In genomic region chr1:171502388-171503249, GRCm38 (mm10) we compare ENCODE assay signal across 8 mouse cellular contexts. TPM values are rescaled to one million over a fixed set of nuclear protein-coding genes. Genes with fewer than 3 reads are reported as not detected.
DNase-seq lines count a peak whose midpoint lies in the region; ATAC-seq and TF ChIP-seq lines count a peak whose summit lies in the region.

No protein-coding gene starts in this region.

- peak overlapping the region; percentile 62; the same call in 1 of the 2 replicates for H3K9ac ChIP-seq in hindbrain, embryonic 11.5 days (ENCODE audit: low read depth, low read length)
- no peak overlapping the region for H3K9ac ChIP-seq in limb, embryonic 12.5 days (replicated peaks)
- H3K9ac ChIP-seq in midbrain, embryonic 12.5 days (replicated peaks): 0 out of 2 replicates have a peak overlapping the region, but pooled peaks have one; percentile 5

- DNase-seq in right cerebral cortex, postnatal 14 days: peak; percentile 43
- DNase-seq in right cerebral cortex, postnatal 25 days: no peak
- DNase-seq in c-Kit-positive CD71-positive TER-119-negative erythroid progenitor cells, embryonic 14.5 days (ENCODE audit: low read depth): peak; percentile 87
- peak; percentile 69 for DNase-seq in forebrain, embryonic 10.5 days (ENCODE audit: extremely low spot score, low spot score)
- peak; percentile 81 for DNase-seq in hindbrain, embryonic 11.5 days (ENCODE audit: low spot score)

- H3K27ac ChIP-seq in forebrain, embryonic 10.5 days: peak overlapping the region; percentile 93
- H3K27ac ChIP-seq in hindbrain, embryonic 11.5 days (ENCODE audit: low read depth, low read length): peak overlapping the region; percentile 88
- H3K27ac ChIP-seq in limb, embryonic 12.5 days: peak overlapping the region; percentile 96
- peak overlapping the region; percentile 97 for H3K27ac ChIP-seq in midbrain, embryonic 12.5 days (replicated peaks)
- H3K27ac ChIP-seq in testis, adult 2 months (ENCODE audit: control insufficient read depth, insufficient read depth, low read depth, low read length): peak overlapping the region; percentile 92

- H3K4me3 ChIP-seq in forebrain, embryonic 10.5 days: peak overlapping the region; percentile 69
- H3K4me3 ChIP-seq in hindbrain, embryonic 11.5 days (ENCODE audit: low read depth, low read length): 0 out of 2 replicates have a peak overlapping the region, but pooled peaks have one; percentile 48
- H3K4me3 ChIP-seq in limb, embryonic 12.5 days (replicated peaks): peak overlapping the region; percentile 57
- H3K4me3 ChIP-seq in midbrain, embryonic 12.5 days: peak overlapping the region; percentile 61
- no peak overlapping the region for H3K4me3 ChIP-seq in testis, adult 2 months (ENCODE audit: control insufficient read depth, low read depth, low read length)

- H3K36me3 ChIP-seq in forebrain, embryonic 10.5 days (replicated peaks): no peaks in the 10 kb centered on the region
- no peaks in the 10 kb centered on the region for H3K36me3 ChIP-seq in hindbrain, embryonic 11.5 days (ENCODE audit: control insufficient read depth, insufficient read depth, low read length)
- no peaks in the 10 kb centered on the region for H3K36me3 ChIP-seq in limb, embryonic 12.5 days
- no peaks in the 10 kb centered on the region for H3K36me3 ChIP-seq in midbrain, embryonic 12.5 days
- no peaks in the 10 kb centered on the region for H3K36me3 ChIP-seq in testis, adult 2 months (ENCODE audit: control insufficient read depth, insufficient read depth, low read length)

- H3K9me3 ChIP-seq in forebrain, embryonic 10.5 days: no peaks in the 10 kb centered on the region
- no peaks in the 10 kb centered on the region for H3K9me3 ChIP-seq in hindbrain, embryonic 11.5 days (ENCODE audit: control insufficient read depth, low read length)
- H3K9me3 ChIP-seq in limb, embryonic 12.5 days: no peaks in the 10 kb centered on the region
- H3K9me3 ChIP-seq in midbrain, embryonic 12.5 days: no peaks in the 10 kb centered on the region

- peak; percentile 90 for ATAC-seq in hindbrain, embryonic 11.5 days (ENCODE audit: low FRiP score)
- peak; percentile 88 for ATAC-seq in limb, embryonic 12.5 days (ENCODE audit: insufficient number of reproducible peaks, insufficient read depth, low FRiP score, low TSS enrichment, low read depth)
- ATAC-seq in midbrain, embryonic 12.5 days (ENCODE audit: low FRiP score, low read depth): peak; percentile 83

- 0 out of 2 replicates have a peak overlapping the region, but pooled peaks have one; percentile 26 for H3K4me2 ChIP-seq in hindbrain, embryonic 11.5 days (replicated peaks; ENCODE audit: low read depth, low read length)
- H3K4me2 ChIP-seq in limb, embryonic 12.5 days: peak overlapping the region; percentile 63
- H3K4me2 ChIP-seq in midbrain, embryonic 12.5 days (replicated peaks): peak overlapping the region; percentile 61

- H3K27me3 ChIP-seq in forebrain, embryonic 10.5 days (ENCODE audit: poor library complexity, severe bottlenecking): no peaks in the 10 kb centered on the region
- no peaks in the 10 kb centered on the region for H3K27me3 ChIP-seq in hindbrain, embryonic 11.5 days (ENCODE audit: control insufficient read depth, insufficient read depth, low read length)
- H3K27me3 ChIP-seq in limb, embryonic 12.5 days: no peaks in the 10 kb centered on the region
- H3K27me3 ChIP-seq in midbrain, embryonic 12.5 days: no peaks in the 10 kb centered on the region
- H3K27me3 ChIP-seq in testis, adult 2 months (ENCODE audit: control insufficient read depth, insufficient read depth, low read length): no peaks in the 10 kb centered on the region

- peak; percentile 0; the same call in 1 of the 2 replicates for TF ChIP-seq POLR2A in testis, adult 2 months (IDR thresholded peaks at IDR 0.05; ENCODE audit: control insufficient read depth, low read depth, low read length)

- TF ChIP-seq CTCF in testis, adult 2 months (IDR thresholded peaks at IDR 0.05; ENCODE audit: control insufficient read depth, insufficient read depth, insufficient replicate concordance, low read depth, low read length): no peak; the same call in 1 of the 2 replicates

- WGBS in forebrain, embryonic 10.5 days: 1% methylated on average over 14 of the region's 14 CpGs
- WGBS in hindbrain, embryonic 11.5 days: 1% methylated on average over 14 of the region's 14 CpGs
- under 1% methylated on average over 14 of the region's 14 CpGs for WGBS in limb, embryonic 12.5 days
- 1% methylated on average over 14 of the region's 14 CpGs for WGBS in midbrain, embryonic 12.5 days

- H3K4me1 ChIP-seq in forebrain, embryonic 10.5 days: peaks cover 20% of the 10 kb centered on the region
- H3K4me1 ChIP-seq in hindbrain, embryonic 11.5 days (replicated peaks; ENCODE audit: control insufficient read depth, insufficient read depth, low read length): no peaks in the 10 kb centered on the region; the same call in 1 of the 2 replicates
- peaks cover 3% of the 10 kb centered on the region for H3K4me1 ChIP-seq in limb, embryonic 12.5 days (replicated peaks)
- H3K4me1 ChIP-seq in midbrain, embryonic 12.5 days: peaks cover 8% of the 10 kb centered on the region
- peaks cover 4% of the 10 kb centered on the region; the same call in 1 of the 2 replicates for H3K4me1 ChIP-seq in testis, adult 2 months (ENCODE audit: control insufficient read depth, insufficient read depth, low read length)

RNA-seq across cellular contexts. Expression of gene Alyref2, which starts 0.7 kb away (rescaled TPM):
- polyA plus RNA-seq in forebrain, embryonic 10.5 days (2016; fragmentation: Nextera tagmentation; extraction: Ambion mirVana): 8.0 and 8.5 TPM in 2 replicates
- polyA plus RNA-seq in hindbrain, embryonic 11.5 days (2014; fragmentation: Nextera tagmentation; extraction: Ambion mirVana): 15.4 and 17.5 TPM in 2 replicates
- 11.7 and 12.6 TPM in 2 replicates for polyA plus RNA-seq in limb, embryonic 12.5 days (2016; fragmentation: Nextera tagmentation; extraction: Ambion mirVana)
- 19.0 and 21.8 TPM in 2 replicates for polyA plus RNA-seq in midbrain, embryonic 12.5 days (2016; fragmentation: Nextera tagmentation; extraction: Ambion mirVana)
- 2.2 TPM in 2 replicates for polyA plus RNA-seq in testis, adult 2 months (2012; rRNA removed)

RNA-seq across cellular contexts. Expression of gene Itln1, which starts 32.5 kb away (rescaled TPM):
- polyA plus RNA-seq in forebrain, embryonic 10.5 days (2016; fragmentation: Nextera tagmentation; extraction: Ambion mirVana): not detected in 2 replicates
- polyA plus RNA-seq in hindbrain, embryonic 11.5 days (2014; fragmentation: Nextera tagmentation; extraction: Ambion mirVana): not detected in 2 replicates
- polyA plus RNA-seq in limb, embryonic 12.5 days (2016; fragmentation: Nextera tagmentation; extraction: Ambion mirVana): not detected in 2 replicates
- not detected in 2 replicates for polyA plus RNA-seq in midbrain, embryonic 12.5 days (2016; fragmentation: Nextera tagmentation; extraction: Ambion mirVana)
- polyA plus RNA-seq in testis, adult 2 months (2012; rRNA removed): 0.47 and 0.59 TPM in 2 replicates

RNA-seq across cellular contexts. Expression of gene Cd244a, which starts 56.4 kb away (rescaled TPM):
- polyA plus RNA-seq in forebrain, embryonic 10.5 days (2016; fragmentation: Nextera tagmentation; extraction: Ambion mirVana): not detected in 2 replicates
- not detected in 2 replicates for polyA plus RNA-seq in hindbrain, embryonic 11.5 days (2014; fragmentation: Nextera tagmentation; extraction: Ambion mirVana)
- polyA plus RNA-seq in limb, embryonic 12.5 days (2016; fragmentation: Nextera tagmentation; extraction: Ambion mirVana): 0.10 TPM in 2 replicates
- not detected in 2 replicates for polyA plus RNA-seq in midbrain, embryonic 12.5 days (2016; fragmentation: Nextera tagmentation; extraction: Ambion mirVana)
- 0.12 and 0.16 TPM in 2 replicates for polyA plus RNA-seq in testis, adult 2 months (2012; rRNA removed)
